Mouse (Mus musculus): Measurements from ENCODE around the gene Llgl2.

GRCm38 (mm10) chr11:115789787-115790186, 34.1 kb upstream of the Llgl2 start:
- no peak for TF ChIP-seq CTCF (IDR thresholded peaks at IDR 0.05; ENCODE audit: low read depth, low read length)
- no peak for TF ChIP-seq TAL1 (conservative IDR thresholded peaks at IDR 0.05; ENCODE audit: low read depth, low read length)

Data from G1E (cell line).